Mouse (Mus musculus) MEL (cell line): ENCODE data around the gene Olfr493.

Experiments
- CHD2 ChIP-seq: IDR thresholded peaks from 2 replicates; pipeline ENCODE4 v1.6.1; 2011; ENCODE audit warnings: low read length, improper control_type of control experiment
- CTCF ChIP-seq, 3 experiments: IDR thresholded peaks in 2 of 3; conservative IDR thresholded peaks in 1 of 3; 2 replicates each; pipeline ENCODE4 v1.5.1; 2011 to 2012; ENCODE audit warnings: low read length in 3 of 3, low read depth in 2 of 3, mild to moderate bottlenecking in 2 of 3, improper control_type of control experiment in 1 of 3, inconsistent platforms in 1 of 3, mixed read lengths in 1 of 3, moderate library complexity in 1 of 3; ENCODE audit not compliant: control insufficient read depth in 1 of 3, insufficient read depth in 1 of 3, poor library complexity in 1 of 3, severe bottlenecking in 1 of 3
- GATA1 ChIP-seq: IDR thresholded peaks from 2 replicates; pipeline ENCODE4 v1.6.1; 2011; ENCODE audit warnings: low read depth, low read length, improper control_type of control experiment
- JUND ChIP-seq: IDR thresholded peaks from 2 replicates; pipeline ENCODE4 v1.6.1; 2011; ENCODE audit warnings: low read depth, mild to moderate bottlenecking, improper control_type of control experiment, low read length
- MAFK ChIP-seq: IDR thresholded peaks from 2 replicates; pipeline ENCODE4 v1.6.1; 2011; ENCODE audit warnings: low read depth, mild to moderate bottlenecking, low read length, improper control_type of control experiment, borderline replicate concordance
- MEF2A ChIP-seq: IDR thresholded peaks from 2 replicates; pipeline ENCODE4 v1.6.1; 2014; ENCODE audit warnings: low read depth, mild to moderate bottlenecking, inconsistent platforms, low read length, improper control_type of control experiment; ENCODE audit not compliant: poor library complexity, insufficient replicate concordance, severe bottlenecking; ENCODE audit errors: extremely low read depth
- MXI1 ChIP-seq: IDR thresholded peaks from 2 replicates; pipeline ENCODE4 v1.6.1; 2011; ENCODE audit warnings: mild to moderate bottlenecking, low read depth, low read length, improper control_type of control experiment
- MYB ChIP-seq: IDR thresholded peaks from 2 replicates; pipeline ENCODE4 v1.6.1; 2011; ENCODE audit warnings: mild to moderate bottlenecking, low read depth, low read length, improper control_type of control experiment
- NELFE ChIP-seq: IDR thresholded peaks from 2 replicates; pipeline ENCODE4 v1.6.1; 2011; ENCODE audit warnings: low read depth, low read length, improper control_type of control experiment
- POLR2A ChIP-seq, 2 experiments: IDR thresholded peaks; 2 replicates each; pipeline ENCODE4 v1.6.1; 2011 to 2012; ENCODE audit warnings: low read length in 2 of 2, mild to moderate bottlenecking in 2 of 2, control low read depth in 1 of 2, improper control_type of control experiment in 1 of 2, low read depth in 1 of 2, moderate library complexity in 1 of 2; ENCODE audit not compliant: control insufficient read depth in 1 of 2, insufficient read depth in 1 of 2, poor library complexity in 1 of 2
- SIN3A ChIP-seq: IDR thresholded peaks from 2 replicates; pipeline ENCODE4 v1.6.1; 2012; ENCODE audit warnings: low read length, improper control_type of control experiment, inconsistent platforms
- SMC3 ChIP-seq: IDR thresholded peaks from 2 replicates; pipeline ENCODE4 v1.6.1; 2011; ENCODE audit warnings: low read depth, low read length, improper control_type of control experiment
- TCF12 ChIP-seq: IDR thresholded peaks from 2 replicates; pipeline ENCODE4 v1.6.1; 2014; ENCODE audit warnings: low read depth, mild to moderate bottlenecking, inconsistent platforms, low read length, improper control_type of control experiment, moderate library complexity
- USF1 ChIP-seq: IDR thresholded peaks from 2 replicates; pipeline ENCODE4 v1.6.1; 2014; ENCODE audit warnings: low read depth, mild to moderate bottlenecking, inconsistent platforms, low read length, improper control_type of control experiment, moderate library complexity

DNA sequence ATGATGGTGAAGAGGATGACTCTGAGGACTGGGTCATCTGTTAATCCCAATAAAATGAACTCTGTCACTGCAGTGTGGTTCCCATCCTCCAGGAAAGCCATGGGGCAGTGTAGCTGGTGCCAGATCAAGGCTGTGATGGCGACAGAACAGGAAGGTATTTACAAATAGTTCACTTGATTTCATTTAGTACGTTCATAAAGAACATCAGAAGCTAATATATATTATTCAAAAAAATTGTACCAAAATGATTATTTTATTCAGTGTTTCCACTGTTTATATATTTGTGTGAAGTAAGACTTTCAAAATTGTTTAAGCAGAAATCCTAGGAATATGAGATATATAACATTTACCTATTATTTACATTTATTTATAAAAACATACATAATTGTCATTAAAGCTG is 23.2 kb downstream of the Olfr493 start, which contains the start of gene Olfr492:
- TF ChIP-seq POLR2A (IDR thresholded peaks at IDR 0.05; ENCODE audit: control insufficient read depth in 1 of 2, insufficient read depth in 1 of 2, low read depth in 1 of 2, low read length in 2 of 2, poor library complexity in 1 of 2) (no peak), MXI1 (no peak), SIN3A (no peak), NELFE (no peak), USF1 (no peak), MEF2A (no peak), CTCF (IDR thresholded peaks at IDR 0.05 in 2 of 3, conservative IDR thresholded peaks at IDR 0.05 in 1 of 3; ENCODE audit: control insufficient read depth in 1 of 3, insufficient read depth in 1 of 3, low read depth in 2 of 3, low read length in 3 of 3, poor library complexity in 1 of 3, severe bottlenecking in 1 of 3) (no peak), GATA1 (no peak), JUND (no peak), MAFK (no peak), SMC3 (no peak), MYB (no peak), CHD2 (no peak), TCF12 (no peak)
